Mouse (Mus musculus) kidney, adult 2 months (tissue): ENCODE results near the gene Tbc1d24. TPM values are rescaled to one million over a fixed set of nuclear protein-coding genes. Genes with fewer than 3 reads are reported as not detected.

Experiments used
- DNase-seq: peaks from one replicate; pipeline ENCODE4 v3.0.0; 2021
- H3K27ac ChIP-seq: fragments of 200-500 bp; 2 replicates; pipeline ENCODE4 v1.5.1; 2012; ENCODE audit warnings: low read depth, low read length, control low read depth, inconsistent platforms; ENCODE audit not compliant: insufficient read depth
- H3K27me3 ChIP-seq: fragments of 200-500 bp; replicated peaks from 2 replicates; pipeline ENCODE4 v1.6.1; 2012; ENCODE audit warnings: mild to moderate bottlenecking, moderate library complexity, low read length, inconsistent platforms; ENCODE audit not compliant: control insufficient read depth, insufficient read depth
- H3K36me3 ChIP-seq: fragments of 200-500 bp; 2 replicates; pipeline ENCODE4 v1.6.1; 2012; ENCODE audit warnings: mild to moderate bottlenecking, moderate library complexity, low read length, inconsistent platforms; ENCODE audit not compliant: control insufficient read depth, insufficient read depth
- H3K4me1 ChIP-seq: fragments of 200-500 bp; 2 replicates; pipeline ENCODE4 v1.6.1; 2011; ENCODE audit warnings: low read length; ENCODE audit not compliant: control insufficient read depth, insufficient read depth
- H3K4me3 ChIP-seq: fragments of 200-500 bp; 2 replicates; pipeline ENCODE4 v1.5.1; 2011; ENCODE audit warnings: mild to moderate bottlenecking, low read depth, low read length, control low read depth; ENCODE audit not compliant: insufficient read depth
- CTCF ChIP-seq: fragments of 200-500 bp; conservative IDR thresholded peaks from 2 replicates; pipeline ENCODE4 v1.5.1; 2011; ENCODE audit warnings: low read depth, mild to moderate bottlenecking, control low read depth, low read length, moderate library complexity, mixed read lengths; ENCODE audit not compliant: insufficient read depth, insufficient read length
- POLR2A ChIP-seq: fragments of 200-500 bp; IDR thresholded peaks from one replicate; pipeline ENCODE4 v1.6.1; 2011; ENCODE audit warnings: low read depth, low read length, control low read depth
- WGBS: fragments of 180-500 bp; shearing (Covaris S2); methylation state at CpG from one replicate; pipeline ENCODE4 v1.1.7; 2018; 5-methylcytosine and 5-hydroxymethylcytosine counted together
- polyA plus RNA-seq: library from polyadenylated mRNA; depleted of rRNA; stranded (reverse); fragments of >200 nt; gene quantifications from 2 replicates; pipeline ENCODE4 v1.2.3, GENCODE M21; 2012

The Tbc1d24 gene
- polyA plus RNA-seq, 1 experiment, result 15.0 TPM

GRCm38 (mm10) chr17:24167120-24167519, 38.2 kb downstream of the Tbc1d24 start:
- no peaks in the 10 kb centered on the region for H3K36me3 ChIP-seq
- no peak overlapping the region for H3K4me3 ChIP-seq
- WGBS, result 34% methylated on average over 6 of the region's 6 CpGs
- peak; percentile 71 for DNase-seq
- no peak for TF ChIP-seq CTCF
- TF ChIP-seq POLR2A, result no peak
- peak overlapping the region; percentile 65 for H3K27ac ChIP-seq
- H3K27me3 ChIP-seq, result no peaks in the 10 kb centered on the region
- peaks cover 15% of the 10 kb centered on the region for H3K4me1 ChIP-seq

DNA sequence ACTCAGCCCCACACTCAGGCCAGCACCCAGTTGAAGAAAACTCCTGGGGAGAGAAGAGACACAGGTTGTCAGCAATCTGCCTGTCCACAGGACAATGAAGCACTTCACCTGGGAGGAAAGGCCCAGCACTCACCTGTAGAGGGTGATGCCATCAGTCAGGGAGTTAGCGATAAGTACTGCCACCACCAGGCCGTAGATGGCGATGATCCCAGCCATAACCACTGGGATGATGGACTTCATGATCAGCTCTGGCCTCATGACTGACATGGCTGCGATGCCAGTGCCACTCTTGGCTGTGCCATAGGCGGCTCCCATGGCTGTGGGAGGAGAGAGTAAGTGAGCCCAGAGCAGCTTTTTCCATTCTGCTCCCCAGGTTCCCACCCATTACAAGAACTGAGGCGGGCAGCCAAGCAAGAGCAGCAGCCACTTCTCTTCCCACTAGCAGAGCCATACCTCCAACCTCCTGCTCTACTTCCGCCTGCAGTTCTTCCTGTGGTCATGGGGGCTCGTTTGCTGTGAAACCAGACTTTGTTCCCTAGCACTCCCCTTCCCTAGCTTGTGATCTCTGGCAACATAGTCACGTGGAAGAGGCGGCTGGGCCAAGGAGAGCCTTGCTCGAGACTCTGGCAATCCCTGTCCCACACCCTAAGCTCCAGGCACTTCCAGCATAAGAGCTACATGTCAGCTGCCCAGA, 40.6 kb downstream of the Tbc1d24 start:
- WGBS, result 56% methylated on average over 11 of the region's 11 CpGs
- H3K27ac ChIP-seq, result peak overlapping the region; percentile 33
- no peaks in the 10 kb centered on the region for H3K36me3 ChIP-seq
- no peak overlapping the region for H3K4me3 ChIP-seq
- H3K4me1 ChIP-seq, result peaks cover 18% of the 10 kb centered on the region
- DNase-seq, result peak; percentile 85
- 0 out of 2 replicates have a peak, but pooled peaks have one; percentile 5 for TF ChIP-seq CTCF
- no peak for TF ChIP-seq POLR2A
- no peaks in the 10 kb centered on the region for H3K27me3 ChIP-seq

DNA sequence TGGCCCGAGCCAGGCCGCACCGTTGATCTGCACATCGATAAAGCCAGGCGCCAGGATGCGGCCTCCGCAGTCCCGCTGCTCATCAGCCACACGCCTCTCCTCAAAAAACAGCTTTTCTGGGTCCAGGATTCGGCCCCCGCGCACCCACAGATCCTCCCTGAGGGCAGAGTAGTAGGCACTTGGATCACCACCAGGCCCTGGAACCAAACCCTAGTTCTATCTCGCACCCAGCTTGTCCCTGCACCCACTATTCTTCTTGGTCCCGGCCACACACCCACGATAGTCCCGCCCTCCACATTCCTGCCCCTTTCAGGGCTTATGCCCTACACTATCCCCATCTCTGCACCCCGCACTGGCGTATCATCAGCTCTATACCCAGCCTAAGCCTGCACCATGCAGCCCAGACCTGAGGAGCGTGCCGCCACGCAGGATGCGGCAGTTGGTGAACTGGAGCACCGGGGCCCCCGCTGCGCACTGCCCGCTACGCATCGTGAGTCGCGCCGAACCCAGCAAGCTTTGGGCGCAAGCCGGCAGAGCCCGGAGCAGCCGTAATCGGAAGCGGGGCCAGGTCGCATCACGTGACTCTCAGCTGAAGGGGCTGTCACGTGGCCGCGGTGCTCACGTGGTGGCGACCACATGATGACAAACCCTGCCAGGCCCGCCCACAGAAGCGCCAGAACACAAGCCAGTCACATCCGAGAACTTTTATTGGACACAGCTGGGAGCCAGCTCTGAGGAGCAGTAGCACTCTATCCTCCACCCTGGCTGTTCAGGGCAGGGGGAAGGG, 42.0 kb downstream of the Tbc1d24 start, which contains the start of gene Amdhd2:
Gene Amdhd2, minus strand, starts transcription at position 591 of the 787 bp plus-strand sequence.
- no peak for TF ChIP-seq POLR2A
- TF ChIP-seq CTCF, result no peak
- under 1% methylated on average over 47 of the region's 47 CpGs for WGBS

DNA sequence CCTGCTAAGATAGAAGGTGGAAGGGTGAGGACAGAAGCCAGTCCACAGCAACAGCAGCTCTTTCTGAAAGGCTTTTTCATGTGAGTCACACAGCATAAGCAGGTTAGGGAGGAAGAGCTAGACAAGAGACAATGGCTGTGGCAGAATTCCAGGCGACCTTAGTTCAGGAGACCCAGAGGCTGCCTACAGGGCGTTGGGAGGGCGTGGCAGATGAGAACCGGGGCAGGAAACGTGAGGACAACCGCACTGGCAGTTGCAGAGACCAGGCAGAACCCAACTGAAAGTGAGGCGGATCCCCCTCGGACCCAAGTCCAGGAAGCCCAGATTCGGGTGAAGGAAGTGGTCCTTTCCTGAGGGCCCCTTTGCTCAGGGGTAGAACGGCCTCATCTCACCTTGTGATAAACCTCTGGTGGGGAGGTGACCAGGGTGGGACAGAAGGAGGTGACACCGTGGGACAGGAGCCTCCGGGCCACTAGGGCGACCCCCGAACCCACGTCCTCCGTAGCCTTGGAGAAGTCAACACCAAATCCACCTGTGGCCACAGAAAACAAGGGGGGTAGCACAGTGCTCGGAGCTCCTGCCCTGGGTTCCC, 42.7 kb downstream of the Tbc1d24 start:
- Histone ChIP-seq H3K27ac (peak overlapping the region; percentile 84), H3K4me1 (peaks cover 18% of the 10 kb centered on the region), H3K27me3 (no peaks in the 10 kb centered on the region), H3K36me3 (no peaks in the 10 kb centered on the region), H3K4me3 (peak overlapping the region; percentile 88)
- TF ChIP-seq CTCF (no peak), POLR2A (no peak)
- WGBS, result 10% methylated on average over 17 of the region's 17 CpGs
- peak; percentile 96 for DNase-seq

More for the DNA sequence above, 42.0 kb downstream of the Tbc1d24 start, which contains the start of gene Amdhd2:
- Histone ChIP-seq H3K27me3 (no peaks in the 10 kb centered on the region), H3K4me1 (peaks cover 18% of the 10 kb centered on the region), H3K36me3 (no peaks in the 10 kb centered on the region), H3K27ac (peak within 1 kb of the TSS; percentile 84), H3K4me3 (peak within 1 kb of the TSS; percentile 88)
- DNase-seq, result peak; percentile 99

DNA sequence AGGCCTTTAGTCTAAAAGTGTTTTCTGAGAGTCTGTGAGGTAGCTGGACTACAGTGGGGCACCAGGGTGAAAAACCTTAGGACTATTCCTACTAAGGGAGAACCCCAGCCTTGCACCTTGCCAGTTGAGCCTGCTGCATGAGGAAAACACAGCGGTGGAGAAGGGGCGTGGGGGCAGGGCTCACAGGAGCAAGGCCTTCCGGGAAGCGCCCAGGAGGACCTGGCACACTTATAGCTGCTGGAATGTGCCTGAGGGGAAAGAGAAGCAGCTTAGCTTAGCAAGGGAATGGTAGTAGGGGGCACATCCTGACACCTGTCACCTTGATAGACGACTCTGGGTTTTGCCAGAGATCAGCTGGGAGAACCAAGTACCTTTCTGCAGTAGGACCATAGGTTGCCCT, 43.9 kb downstream of the Tbc1d24 start:
- Histone ChIP-seq H3K36me3 (no peaks in the 10 kb centered on the region), H3K27ac (0 out of 2 replicates have a peak overlapping the region, but pooled peaks have one; percentile 26), H3K4me3 (no peak overlapping the region), H3K27me3 (no peaks in the 10 kb centered on the region), H3K4me1 (peaks cover 14% of the 10 kb centered on the region)
- TF ChIP-seq CTCF (no peak), POLR2A (no peak)
- peak; percentile 44 for DNase-seq
- 58% methylated on average over 5 of the region's 5 CpGs for WGBS

- Histone ChIP-seq H3K4me3 (no peak overlapping the region), H3K27ac (no peak overlapping the region), H3K36me3 (no peaks in the 10 kb centered on the region), H3K4me1 (peaks cover 18% of the 10 kb centered on the region), H3K27me3 (no peaks in the 10 kb centered on the region)
- WGBS, result 88% methylated on average over 4 of the region's 4 CpGs
- TF ChIP-seq CTCF (no peak), POLR2A (no peak)
- DNase-seq, result no peak
Measured at GRCm38 (mm10) chr17:24157526-24157925, 47.8 kb downstream of the Tbc1d24 start.
